Mouse (Mus musculus) stomach, embryonic 15.5 days (tissue): ENCODE results near the gene Chkb. TPM values are rescaled to one million over a fixed set of nuclear protein-coding genes. Genes with fewer than 3 reads are reported as not detected.
A peak's percentile ranks its signal among the peaks of the same experiment; 100 is the strongest.

Experiments used
- ATAC-seq: fragments of 200-750 bp; cut with Nextera tagmentation; 2 replicates; pipeline ENCODE4 v1.8.0; 2017; ENCODE audit warnings: low read depth, moderate number of reproducible peaks, moderate TSS enrichment; ENCODE audit not compliant: insufficient read depth, low FRiP score
- H3K27ac ChIP-seq: fragments of 300-500 bp; sonication (generic); 2 replicates; pipeline ENCODE4 v1.5.1; 2015; ENCODE audit warnings: mild to moderate bottlenecking, inconsistent platforms
- H3K27me3 ChIP-seq: fragments of 300-500 bp; sonication (generic); replicated peaks from 2 replicates; pipeline ENCODE4 v1.6.1; 2015; ENCODE audit warnings: inconsistent platforms
- H3K36me3 ChIP-seq: fragments of 300-500 bp; sonication (generic); 2 replicates; pipeline ENCODE4 v1.6.1; 2015; ENCODE audit warnings: inconsistent platforms
- H3K4me1 ChIP-seq: fragments of 300-500 bp; sonication (generic); 2 replicates; pipeline ENCODE4 v1.6.1; 2015; ENCODE audit warnings: inconsistent platforms
- H3K4me2 ChIP-seq: fragments of 300-500 bp; sonication (generic); 2 replicates; pipeline ENCODE4 v1.6.1; 2015; ENCODE audit warnings: mild to moderate bottlenecking, inconsistent platforms
- H3K4me3 ChIP-seq: fragments of 300-500 bp; sonication (generic); replicated peaks from 2 replicates; pipeline ENCODE4 v1.5.1; 2015; ENCODE audit warnings: inconsistent platforms
- H3K9ac ChIP-seq: fragments of 300-500 bp; sonication (generic); 2 replicates; pipeline ENCODE4 v1.6.1; 2015; ENCODE audit warnings: inconsistent platforms
- H3K9me3 ChIP-seq: fragments of 300-500 bp; sonication (generic); 2 replicates; pipeline ENCODE4 v1.6.1; 2016; ENCODE audit warnings: inconsistent platforms
- WGBS: fragments of 180-500 bp; shearing (Covaris S2); methylation state at CpG from one replicate; pipeline ENCODE4 v1.1.7; 2015; 5-methylcytosine and 5-hydroxymethylcytosine counted together
- polyA plus RNA-seq: library from polyadenylated mRNA; unstranded; fragments of >200 nt; fragmentation: Nextera tagmentation; extraction: Ambion mirVana; gene quantifications from 2 replicates; pipeline ENCODE4 v1.2.1, GENCODE M21; 2015

Gene Chkb
- polyA plus RNA-seq: 51.3 and 55.5 TPM in 2 replicates

GRCm38 (mm10) chr15:89429352-89430221 is at the start of gene Chkb, which contains the start of the genes C730034F03Rik and Gm44502:
Chkb (minus strand) TSS chr15:89429908.
C730034F03Rik (plus strand) TSS chr15:89429589.
Gm44502 (minus strand) TSS chr15:89429696.
- H3K4me1 ChIP-seq: peaks cover 7% of the 10 kb centered on the region
- peak within 1 kb of the TSS; percentile 73 for H3K4me3 ChIP-seq
- H3K27ac ChIP-seq: peak within 1 kb of the TSS; percentile 98
- peak within 1 kb of the TSS; percentile 62 for H3K9ac ChIP-seq
- H3K9me3 ChIP-seq: no peaks in the 10 kb centered on the region
- peak; percentile 93 for ATAC-seq
- H3K4me2 ChIP-seq: peak within 1 kb of the TSS; percentile 94
- no peaks in the 10 kb centered on the region for H3K27me3 ChIP-seq
- H3K36me3 ChIP-seq: 0 out of 2 replicates have a peak, but pooled peaks cover 4% of the 10 kb centered on the region
- WGBS: under 1% methylated on average over 70 of the region's 70 CpGs

DNA sequence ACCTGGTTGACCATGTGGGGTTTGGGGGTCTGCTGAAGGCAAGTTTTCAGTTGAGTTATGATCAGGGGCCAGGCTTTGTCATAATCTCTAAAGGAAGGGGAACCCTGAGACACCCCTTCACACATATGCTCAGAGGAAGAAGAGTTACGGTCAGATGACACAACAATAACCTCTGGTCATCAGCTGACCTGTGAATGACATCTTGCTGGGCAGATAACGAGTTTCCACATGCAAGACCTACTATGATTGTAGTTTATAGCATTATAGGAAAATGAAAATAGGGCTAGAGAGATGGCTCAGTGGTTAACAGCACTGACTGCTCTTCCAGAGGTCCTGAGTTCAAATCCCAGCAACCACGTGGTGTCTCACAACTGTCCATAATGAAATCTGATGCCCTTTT is 48.9 kb upstream of the Chkb start:
- H3K9ac ChIP-seq: no peak overlapping the region
- no peaks in the 10 kb centered on the region for H3K27me3 ChIP-seq
- no peak overlapping the region for H3K27ac ChIP-seq
- H3K9me3 ChIP-seq: no peaks in the 10 kb centered on the region
- no peak overlapping the region for H3K4me2 ChIP-seq
- 87% methylated on average over 3 of the region's 3 CpGs for WGBS
- no peak for ATAC-seq
- H3K36me3 ChIP-seq: no peaks in the 10 kb centered on the region
- peaks cover 10% of the 10 kb centered on the region for H3K4me1 ChIP-seq
- H3K4me3 ChIP-seq: no peak overlapping the region

GRCm38 (mm10) chr15:89477806-89478205 is 48.1 kb upstream of the Chkb start:
- no peak overlapping the region for H3K9ac ChIP-seq
- H3K36me3 ChIP-seq: no peaks in the 10 kb centered on the region
- no peak for ATAC-seq
- no peaks in the 10 kb centered on the region for H3K27me3 ChIP-seq
- H3K4me3 ChIP-seq: no peak overlapping the region
- H3K27ac ChIP-seq: no peak overlapping the region
- 60% methylated on average over 8 of the region's 8 CpGs for WGBS
- no peaks in the 10 kb centered on the region for H3K9me3 ChIP-seq
- no peak overlapping the region for H3K4me2 ChIP-seq
- H3K4me1 ChIP-seq: peaks cover 10% of the 10 kb centered on the region

- Histone ChIP-seq H3K36me3 (no peaks in the 10 kb centered on the region), H3K9ac (peak within 1 kb of the TSS; percentile 52; the same call in 1 of the 2 replicates), H3K9me3 (no peaks in the 10 kb centered on the region), H3K27ac (peak within 1 kb of the TSS; percentile 80), H3K4me3 (peak within 1 kb of the TSS; percentile 60), H3K4me1 (peaks cover 10% of the 10 kb centered on the region), H3K4me2 (peak within 1 kb of the TSS; percentile 91), H3K27me3 (no peaks in the 10 kb centered on the region)
- no peak for ATAC-seq
- WGBS: 24% methylated on average over 9 of the region's 9 CpGs
Measured at GRCm38 (mm10) chr15:89477091-89477491, 47.4 kb upstream of the Chkb start, which contains the start of gene Arsa. Arsa (minus strand) TSS chr15:89477425.

- 3% methylated on average over 5 of the region's 5 CpGs for WGBS
- no peak for ATAC-seq
Measured at GRCm38 (mm10) chr15:89476475-89476815, 46.7 kb upstream of the Chkb start.

GRCm38 (mm10) chr15:89475611-89476474 is 46.1 kb upstream of the Chkb start:
- H3K36me3 ChIP-seq: no peaks in the 10 kb centered on the region
- H3K4me2 ChIP-seq: peak overlapping the region; percentile 91
- no peaks in the 10 kb centered on the region for H3K27me3 ChIP-seq
- ATAC-seq: peak; percentile 97
- 10% methylated on average over 44 of the region's 44 CpGs for WGBS
- H3K4me3 ChIP-seq: peak overlapping the region; percentile 60
- H3K9ac ChIP-seq: peak overlapping the region; percentile 52; the same call in 1 of the 2 replicates
- peaks cover 10% of the 10 kb centered on the region for H3K4me1 ChIP-seq
- peak overlapping the region; percentile 80 for H3K27ac ChIP-seq
- H3K9me3 ChIP-seq: no peaks in the 10 kb centered on the region

More at GRCm38 (mm10) chr15:89476475-89476815, 46.7 kb upstream of the Chkb start:
- H3K9ac ChIP-seq: peak overlapping the region; percentile 52; the same call in 1 of the 2 replicates
- peak overlapping the region; percentile 91 for H3K4me2 ChIP-seq
- H3K4me1 ChIP-seq: peaks cover 10% of the 10 kb centered on the region
- no peaks in the 10 kb centered on the region for H3K9me3 ChIP-seq
- no peaks in the 10 kb centered on the region for H3K36me3 ChIP-seq
- H3K27me3 ChIP-seq: no peaks in the 10 kb centered on the region
- peak overlapping the region; percentile 60 for H3K4me3 ChIP-seq
- H3K27ac ChIP-seq: peak overlapping the region; percentile 80

DNA sequence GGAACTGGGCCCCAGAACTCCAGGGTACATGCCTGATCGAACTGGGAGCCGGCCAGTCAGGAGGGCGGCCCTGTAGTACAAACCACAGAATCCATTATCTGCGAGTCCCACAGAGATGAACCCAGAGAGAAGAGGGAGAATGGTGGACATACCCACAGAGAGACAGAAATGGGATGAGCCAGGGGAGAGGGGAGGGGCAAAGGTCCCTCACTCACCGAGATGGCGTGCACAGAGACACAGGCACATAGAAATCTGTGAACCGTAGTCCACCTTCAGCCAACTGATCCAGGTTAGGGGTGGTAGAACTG is 45.5 kb upstream of the Chkb start:
- WGBS: 85% methylated on average over 7 of the region's 7 CpGs
- Histone ChIP-seq H3K4me3 (peak overlapping the region; percentile 60), H3K36me3 (no peaks in the 10 kb centered on the region), H3K27ac (no peak overlapping the region), H3K9me3 (no peaks in the 10 kb centered on the region), H3K9ac (no peak overlapping the region), H3K27me3 (no peaks in the 10 kb centered on the region), H3K4me2 (peak overlapping the region; percentile 91), H3K4me1 (peaks cover 10% of the 10 kb centered on the region)
- ATAC-seq: no peak

- Histone ChIP-seq H3K4me1 (peaks cover 10% of the 10 kb centered on the region), H3K9ac (no peak overlapping the region), H3K4me3 (no peak overlapping the region), H3K27me3 (no peaks in the 10 kb centered on the region), H3K27ac (no peak overlapping the region), H3K36me3 (no peaks in the 10 kb centered on the region), H3K4me2 (no peak overlapping the region), H3K9me3 (no peaks in the 10 kb centered on the region)
- WGBS: 94% methylated on average over 19 of the region's 19 CpGs
- ATAC-seq: no peak
Measured at GRCm38 (mm10) chr15:89474596-89475292, 45.0 kb upstream of the Chkb start.

GRCm38 (mm10) chr15:89473921-89474320 is 44.2 kb upstream of the Chkb start:
- H3K9ac ChIP-seq: no peak overlapping the region
- 97% methylated on average over 8 of the region's 8 CpGs for WGBS

DNA sequence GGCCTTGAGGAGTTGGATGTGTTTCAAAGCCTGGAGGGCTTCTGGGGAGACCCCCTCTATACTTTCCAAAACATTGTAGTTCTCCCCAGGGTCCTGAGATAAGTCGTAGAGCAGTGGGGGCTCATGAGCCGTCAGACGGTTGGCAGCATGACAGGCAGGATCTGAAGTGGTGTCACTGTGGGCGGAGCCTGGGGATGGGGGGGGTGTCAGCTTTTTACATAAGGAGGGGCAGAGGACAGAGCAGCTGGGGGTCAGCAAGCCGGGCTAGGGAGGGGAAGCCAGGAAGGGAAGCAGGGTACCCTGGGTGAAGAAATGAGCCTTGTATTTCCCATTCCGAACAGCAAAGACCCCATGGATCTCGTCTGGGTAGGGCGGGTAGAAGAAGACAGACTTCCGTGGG is 43.7 kb upstream of the Chkb start:
- Histone ChIP-seq H3K9ac (no peak overlapping the region), H3K36me3 (no peaks in the 10 kb centered on the region), H3K4me3 (no peak overlapping the region), H3K9me3 (no peaks in the 10 kb centered on the region), H3K27me3 (no peaks in the 10 kb centered on the region), H3K4me2 (no peak overlapping the region), H3K27ac (no peak overlapping the region), H3K4me1 (peaks cover 10% of the 10 kb centered on the region)
- 77% methylated on average over 9 of the region's 9 CpGs for WGBS
- no peak for ATAC-seq

More at GRCm38 (mm10) chr15:89473921-89474320, 44.2 kb upstream of the Chkb start:
- H3K27ac ChIP-seq: no peak overlapping the region
- H3K4me2 ChIP-seq: no peak overlapping the region
- H3K27me3 ChIP-seq: no peaks in the 10 kb centered on the region
- ATAC-seq: no peak
- no peaks in the 10 kb centered on the region for H3K9me3 ChIP-seq
- H3K4me1 ChIP-seq: peaks cover 10% of the 10 kb centered on the region
- no peak overlapping the region for H3K4me3 ChIP-seq
- no peaks in the 10 kb centered on the region for H3K36me3 ChIP-seq

DNA sequence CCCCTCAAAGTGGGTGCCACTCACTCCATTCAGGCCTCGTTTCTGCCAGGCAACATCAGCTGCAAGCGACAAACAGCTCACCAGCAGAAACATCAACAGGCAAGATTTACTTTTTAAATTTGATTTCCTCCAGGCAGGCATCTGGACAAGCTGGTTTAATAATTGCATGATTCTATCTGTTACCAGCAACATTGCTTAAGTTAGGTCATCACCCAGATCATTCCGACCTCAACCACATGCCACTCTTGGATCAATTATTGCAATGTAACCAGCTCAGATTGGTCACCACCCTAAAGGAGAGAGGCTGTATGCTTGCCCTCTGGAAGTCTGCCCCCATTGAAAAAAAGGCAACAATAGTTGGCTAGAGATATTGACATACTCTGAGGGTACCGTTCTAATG is 41.8 kb upstream of the Chkb start:
- ATAC-seq: no peak
- H3K9ac ChIP-seq: no peak overlapping the region
- peaks cover 9% of the 10 kb centered on the region for H3K4me1 ChIP-seq
- no peaks in the 10 kb centered on the region for H3K36me3 ChIP-seq
- 84% methylated on average over 4 of the region's 4 CpGs for WGBS
- H3K9me3 ChIP-seq: no peaks in the 10 kb centered on the region
- no peak overlapping the region for H3K27ac ChIP-seq
- no peak overlapping the region for H3K4me3 ChIP-seq
- H3K4me2 ChIP-seq: no peak overlapping the region
- no peaks in the 10 kb centered on the region; the same call in 1 of the 2 replicates for H3K27me3 ChIP-seq
